Mouse (Mus musculus) intestine, embryonic 15.5 days (tissue): Measurements from ENCODE around the gene Iscu. TPM values are rescaled to one million over a fixed set of nuclear protein-coding genes. Genes with fewer than 3 reads are reported as not detected.
"Not testable (repeated sequence)": the region's sequence is repeated elsewhere in the genome, so short reads cannot be mapped to it uniquely, and the experiment has no call there.

Experiments
- ATAC-seq: fragments of 200-750 bp; cut with Nextera tagmentation; 2 replicates; pipeline ENCODE4 v1.8.0; 2017; ENCODE audit warnings: moderate TSS enrichment, moderate library complexity
- H3K27ac ChIP-seq: fragments of 300-500 bp; sonication (generic); 2 replicates; pipeline ENCODE4 v1.5.1; 2015; ENCODE audit warnings: mild to moderate bottlenecking, inconsistent platforms
- H3K27me3 ChIP-seq: fragments of 300-500 bp; sonication (generic); replicated peaks from 2 replicates; pipeline ENCODE4 v1.6.1; 2015; ENCODE audit warnings: inconsistent platforms
- H3K36me3 ChIP-seq: fragments of 300-500 bp; sonication (generic); 2 replicates; pipeline ENCODE4 v1.6.1; 2015; ENCODE audit warnings: inconsistent platforms
- H3K4me1 ChIP-seq: fragments of 300-500 bp; sonication (generic); replicated peaks from 2 replicates; pipeline ENCODE4 v1.6.1; 2015; ENCODE audit warnings: inconsistent platforms
- H3K4me2 ChIP-seq: fragments of 300-500 bp; sonication (generic); replicated peaks from 2 replicates; pipeline ENCODE4 v1.6.1; 2015; ENCODE audit warnings: mild to moderate bottlenecking, inconsistent platforms
- H3K4me3 ChIP-seq: fragments of 300-500 bp; sonication (generic); replicated peaks from 2 replicates; pipeline ENCODE4 v1.5.1; 2015; ENCODE audit warnings: inconsistent platforms
- H3K9ac ChIP-seq: fragments of 300-500 bp; sonication (generic); 2 replicates; pipeline ENCODE4 v1.6.1; 2015; ENCODE audit warnings: inconsistent platforms
- H3K9me3 ChIP-seq: fragments of 300-500 bp; sonication (generic); 2 replicates; pipeline ENCODE4 v1.6.1; 2016; ENCODE audit warnings: inconsistent platforms
- WGBS: fragments of 180-500 bp; shearing (Covaris S2); methylation state at CpG from one replicate; pipeline ENCODE4 v1.1.7; 2015; 5-methylcytosine and 5-hydroxymethylcytosine counted together
- polyA plus RNA-seq: library from polyadenylated mRNA; unstranded; fragments of >200 nt; fragmentation: Nextera tagmentation; extraction: Ambion mirVana; gene quantifications from 2 replicates; pipeline ENCODE4 v1.2.1, GENCODE M21; 2015

The Iscu gene
- polyA plus RNA-seq, 1 experiment from 2014 or later, result 115 TPM

GRCm38 (mm10) chr5:113796401-113797148 lies 24.0 kb downstream of the Iscu start:
- Histone ChIP-seq H3K27ac (peak overlapping the region; percentile 56), H3K4me1 (peaks cover 25% of the 10 kb centered on the region)
- 7% methylated on average over 13 of the region's 13 CpGs for WGBS

GRCm38 (mm10) chr5:113797149-113797882 lies 24.8 kb downstream of the Iscu start:
- peak overlapping the region; percentile 41; the same call in 1 of the 2 replicates for H3K4me3 ChIP-seq
- H3K4me2 ChIP-seq, result peak overlapping the region; percentile 55
- no peaks in the 10 kb centered on the region for H3K27me3 ChIP-seq
- H3K27ac ChIP-seq, result peak overlapping the region; percentile 56
- H3K4me1 ChIP-seq, result peaks cover 25% of the 10 kb centered on the region
- no peak for ATAC-seq
- no peak overlapping the region; the same call in 1 of the 2 replicates for H3K9ac ChIP-seq
- WGBS, result 14% methylated on average over 19 of the region's 19 CpGs
- H3K36me3 ChIP-seq, result no peaks in the 10 kb centered on the region
- no peaks in the 10 kb centered on the region for H3K9me3 ChIP-seq

More at GRCm38 (mm10) chr5:113796401-113797148, 24.0 kb downstream of the Iscu start:
- H3K27me3 ChIP-seq, result no peaks in the 10 kb centered on the region
- peak overlapping the region; percentile 55 for H3K4me2 ChIP-seq
- no peaks in the 10 kb centered on the region for H3K9me3 ChIP-seq
- peak; percentile 12; the same call in 1 of the 2 replicates for ATAC-seq
- H3K36me3 ChIP-seq, result no peaks in the 10 kb centered on the region
- peak overlapping the region; percentile 41; the same call in 1 of the 2 replicates for H3K4me3 ChIP-seq
- H3K9ac ChIP-seq, result no peak overlapping the region

DNA sequence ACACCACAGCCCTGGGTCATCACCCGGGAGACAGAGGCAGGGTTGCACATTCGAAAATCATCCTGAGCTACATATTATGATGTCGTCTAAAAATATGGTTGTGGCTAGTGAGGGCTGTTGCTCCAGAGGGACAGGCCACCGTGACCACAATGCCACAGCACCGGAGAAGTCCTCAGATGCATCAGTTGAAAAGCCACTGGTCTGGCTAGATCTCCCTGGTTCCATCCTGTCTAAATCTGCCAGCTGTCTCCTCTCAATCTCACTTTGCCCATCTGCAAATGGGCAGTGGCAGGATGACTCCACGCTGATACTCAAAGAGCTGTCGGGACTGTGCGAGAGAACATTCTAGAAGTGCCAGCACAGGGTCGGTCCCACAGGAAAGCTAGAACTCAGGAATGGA lies 26.0 kb downstream of the Iscu start:
- WGBS, result 62% methylated on average over 9 of the region's 9 CpGs
- ATAC-seq, result no peak
- Histone ChIP-seq H3K27ac (no peak overlapping the region), H3K9ac (peak overlapping the region; percentile 26; the same call in 1 of the 2 replicates), H3K4me1 (peaks cover 25% of the 10 kb centered on the region), H3K27me3 (no peaks in the 10 kb centered on the region), H3K36me3 (no peaks in the 10 kb centered on the region), H3K4me2 (peak overlapping the region; percentile 55), H3K4me3 (peak overlapping the region; percentile 41), H3K9me3 (no peaks in the 10 kb centered on the region)

- 34% methylated on average over 5 of the region's 5 CpGs for WGBS
- H3K27me3 ChIP-seq, result no peaks in the 10 kb centered on the region
- H3K27ac ChIP-seq, result peak overlapping the region; percentile 76
- H3K4me2 ChIP-seq, result peak overlapping the region; percentile 55
- peaks cover 29% of the 10 kb centered on the region for H3K4me1 ChIP-seq
- H3K36me3 ChIP-seq, result no peaks in the 10 kb centered on the region
- H3K4me3 ChIP-seq, result peak overlapping the region; percentile 41
- peak overlapping the region; percentile 56; the same call in 1 of the 2 replicates for H3K9ac ChIP-seq
- H3K9me3 ChIP-seq, result no peaks in the 10 kb centered on the region
- ATAC-seq, result no peak
These were observed 27.1 kb downstream of the Iscu start for GRCm38 (mm10) chr5:113799691-113800090.

DNA sequence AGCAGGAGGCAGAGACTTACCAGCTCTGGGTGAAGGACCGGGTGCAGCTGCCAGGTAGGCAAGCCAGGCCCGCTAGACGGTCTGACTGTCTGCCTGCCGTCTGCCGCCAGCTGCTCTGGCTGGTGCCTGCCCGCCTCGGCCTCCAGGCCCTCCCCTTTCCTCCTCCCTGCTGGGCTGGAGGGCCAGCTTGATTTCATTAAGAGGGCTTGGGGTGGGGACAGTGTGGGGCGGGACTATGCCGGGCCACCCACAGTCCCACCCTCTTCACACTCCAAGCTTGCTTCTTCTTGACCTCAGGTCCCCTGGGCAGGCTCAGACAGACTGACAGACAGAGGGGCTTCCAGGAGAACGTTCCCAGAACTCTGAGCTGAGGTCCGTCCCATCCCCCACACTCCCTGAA lies 27.7 kb downstream of the Iscu start, which contains the start of gene Tmem119:
TSS of gene Tmem119 (minus strand) at position 237 of the 400 bp plus-strand sequence.
- Histone ChIP-seq H3K27ac (peak within 1 kb of the TSS; percentile 76), H3K9me3 (no peaks in the 10 kb centered on the region), H3K4me3 (peak within 1 kb of the TSS; percentile 41), H3K36me3 (no peaks in the 10 kb centered on the region), H3K4me1 (peaks cover 29% of the 10 kb centered on the region), H3K4me2 (peak within 1 kb of the TSS; percentile 55), H3K27me3 (no peaks in the 10 kb centered on the region), H3K9ac (peak within 1 kb of the TSS; percentile 56)
- ATAC-seq, result peak; percentile 92
- under 1% methylated on average over 11 of the region's 11 CpGs for WGBS

- no peak for ATAC-seq
- H3K9ac ChIP-seq, result no peak overlapping the region
- H3K27ac ChIP-seq, result no peak overlapping the region
- H3K9me3 ChIP-seq, result no peaks in the 10 kb centered on the region
- no peak overlapping the region for H3K4me2 ChIP-seq
- WGBS, result 58% methylated on average over 7 of the region's 7 CpGs
- H3K36me3 ChIP-seq, result no peaks in the 10 kb centered on the region
- peaks cover 19% of the 10 kb centered on the region for H3K4me1 ChIP-seq
- H3K27me3 ChIP-seq, result no peaks in the 10 kb centered on the region
- H3K4me3 ChIP-seq, result no peak overlapping the region
These were observed 31.9 kb downstream of the Iscu start for GRCm38 (mm10) chr5:113804395-113804966.

DNA sequence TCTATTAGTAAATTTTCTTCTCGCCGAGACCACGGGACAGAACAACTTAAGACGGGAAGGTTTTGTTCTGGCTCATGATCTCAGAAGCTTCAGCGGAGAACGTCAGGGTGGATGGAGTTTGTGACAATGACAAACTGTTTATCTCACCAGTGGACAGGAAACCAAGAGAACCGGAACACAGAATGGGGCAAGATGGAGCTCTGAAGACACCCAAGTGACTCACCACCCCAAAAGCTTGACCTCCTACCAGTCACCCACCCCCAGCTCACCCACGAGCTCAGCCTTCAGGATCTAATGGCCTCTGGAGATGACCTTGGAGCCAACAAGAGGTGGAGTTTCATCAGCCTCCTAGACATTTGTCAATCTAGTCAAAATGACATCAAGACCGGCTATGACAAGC lies 32.8 kb downstream of the Iscu start:
- no peak overlapping the region for H3K27ac ChIP-seq
- no peak for ATAC-seq
- H3K9me3 ChIP-seq, result no peaks in the 10 kb centered on the region
- no peaks in the 10 kb centered on the region for H3K36me3 ChIP-seq
- no peak overlapping the region for H3K4me2 ChIP-seq
- H3K27me3 ChIP-seq, result no peaks in the 10 kb centered on the region
- no peak overlapping the region for H3K9ac ChIP-seq
- H3K4me3 ChIP-seq, result no peak overlapping the region
- WGBS, result 82% methylated on average over 9 of the region's 9 CpGs
- H3K4me1 ChIP-seq, result peaks cover 19% of the 10 kb centered on the region

DNA sequence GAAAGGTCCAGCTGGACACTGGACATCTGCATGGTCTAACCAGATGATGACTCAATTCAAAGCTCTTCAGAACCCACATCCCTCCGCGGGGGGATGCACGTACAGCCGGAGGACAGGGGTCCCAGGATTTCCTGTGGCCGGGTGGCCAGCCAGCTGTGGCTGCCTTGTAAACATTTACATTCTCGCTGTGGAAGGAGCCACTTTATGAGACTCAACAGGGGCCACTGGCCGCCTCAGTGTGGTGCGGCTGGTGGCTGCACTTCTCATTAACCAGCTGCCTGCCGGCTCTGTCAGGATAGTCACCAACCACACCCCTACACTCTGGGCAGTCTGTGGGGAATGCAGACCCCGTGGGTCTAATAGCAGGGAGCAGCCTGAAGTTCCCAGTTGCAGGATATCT lies 33.9 kb downstream of the Iscu start:
- H3K4me2 ChIP-seq, result no peak overlapping the region
- peak; percentile 66 for ATAC-seq

DNA sequence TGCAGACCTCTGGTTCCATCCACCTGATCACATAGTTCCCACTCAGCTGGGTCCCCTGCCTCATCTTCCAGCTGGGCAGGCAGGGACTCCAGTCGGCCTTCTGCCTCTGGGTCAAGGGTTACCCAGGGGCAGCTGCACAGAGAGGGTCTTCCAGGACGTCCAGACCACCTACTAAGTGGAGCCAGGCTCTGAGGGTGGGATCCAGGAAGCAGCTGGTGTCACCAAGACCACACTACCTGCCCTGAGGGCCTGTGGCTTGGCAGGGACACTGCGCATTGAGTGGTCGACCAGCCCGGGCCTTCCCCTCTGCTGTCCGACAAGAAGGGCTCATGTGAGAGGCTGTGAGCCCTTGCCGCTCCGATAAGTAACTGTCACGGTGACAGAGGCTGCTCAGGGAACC lies 35.2 kb downstream of the Iscu start:
- Histone ChIP-seq H3K27ac (peak overlapping the region; percentile 51), H3K36me3 (no peaks in the 10 kb centered on the region), H3K4me2 (no peak overlapping the region), H3K4me3 (no peak overlapping the region), H3K4me1 (peaks cover 13% of the 10 kb centered on the region), H3K9ac (peak overlapping the region; percentile 13; the same call in 1 of the 2 replicates), H3K9me3 (no peaks in the 10 kb centered on the region), H3K27me3 (no peaks in the 10 kb centered on the region)
- WGBS, result 56% methylated on average over 9 of the region's 9 CpGs
- no peak for ATAC-seq

More for the DNA sequence above, 33.9 kb downstream of the Iscu start:
- 13% methylated on average over 10 of the region's 10 CpGs for WGBS
- Histone ChIP-seq H3K9me3 (no peaks in the 10 kb centered on the region), H3K27ac (peak overlapping the region; percentile 27; the same call in 1 of the 2 replicates), H3K4me1 (peaks cover 13% of the 10 kb centered on the region), H3K9ac (no peak overlapping the region), H3K36me3 (no peaks in the 10 kb centered on the region), H3K27me3 (no peaks in the 10 kb centered on the region), H3K4me3 (no peak overlapping the region)

DNA sequence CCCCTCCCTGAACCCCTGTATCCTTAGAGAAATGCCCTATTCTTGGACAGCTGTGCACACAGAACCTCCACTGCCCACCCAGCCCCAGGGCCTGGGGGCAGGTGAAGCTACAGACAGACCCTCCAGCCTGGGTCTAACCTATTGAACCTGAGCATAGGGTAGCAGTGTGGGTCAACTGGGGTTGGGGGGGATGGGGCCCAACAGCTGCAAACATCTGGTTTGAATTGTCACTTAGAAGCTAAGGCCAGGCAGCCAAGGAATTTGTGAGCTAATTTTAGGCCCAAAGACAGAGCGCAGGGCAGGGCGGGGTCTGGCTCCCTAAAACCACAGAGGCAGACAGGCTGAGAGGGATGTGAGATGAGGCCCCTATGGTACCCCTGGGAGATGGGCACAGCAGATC lies 35.6 kb downstream of the Iscu start:
- Histone ChIP-seq H3K4me2 (no peak overlapping the region), H3K4me3 (no peak overlapping the region), H3K9ac (no peak overlapping the region), H3K36me3 (no peaks in the 10 kb centered on the region), H3K9me3 (no peaks in the 10 kb centered on the region), H3K27ac (peak overlapping the region; percentile 51), H3K27me3 (no peaks in the 10 kb centered on the region), H3K4me1 (peaks cover 13% of the 10 kb centered on the region)
- 56% methylated on average over 2 of the region's 2 CpGs for WGBS
- no peak for ATAC-seq

- 95% methylated on average over 4 of the region's 4 CpGs for WGBS
- Histone ChIP-seq H3K4me1 (peaks cover 8% of the 10 kb centered on the region), H3K27ac (no peak overlapping the region), H3K9ac (no peak overlapping the region), H3K4me2 (no peak overlapping the region), H3K36me3 (no peaks in the 10 kb centered on the region), H3K9me3 (no peaks in the 10 kb centered on the region), H3K4me3 (no peak overlapping the region), H3K27me3 (no peaks in the 10 kb centered on the region)
- no peak for ATAC-seq
These were observed 37.6 kb downstream of the Iscu start for GRCm38 (mm10) chr5:113810111-113810510.

DNA sequence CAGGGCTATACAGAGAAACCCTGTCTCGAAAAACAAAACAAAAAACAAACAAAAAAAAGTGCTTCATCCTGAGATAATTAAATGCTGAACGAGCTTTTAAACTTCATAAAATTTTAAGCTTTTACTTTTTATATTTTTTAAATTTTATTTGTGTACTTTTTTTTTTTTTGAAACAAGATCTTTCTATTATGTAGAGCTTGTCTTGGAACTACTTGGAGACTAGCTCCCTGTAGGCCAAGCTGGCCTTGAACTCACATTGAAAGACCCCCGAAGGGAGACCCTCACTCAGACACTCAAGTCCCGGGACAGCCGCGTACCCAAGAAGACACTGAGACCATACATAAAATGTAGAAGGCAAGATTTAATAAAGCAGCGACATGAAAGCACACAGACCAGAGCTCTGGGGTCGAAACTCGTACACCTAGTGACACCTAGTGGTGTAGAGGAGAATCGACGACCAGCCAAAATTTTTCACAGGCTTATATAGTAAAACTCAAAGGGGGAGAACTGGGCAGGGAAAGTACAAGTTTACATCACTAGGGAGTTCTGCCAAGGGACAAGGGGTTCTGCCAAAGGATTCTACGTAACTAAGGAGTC lies 39.4 kb downstream of the Iscu start:
- WGBS, result 18% methylated on average over 11 of the region's 12 CpGs
- not testable (repeated sequence) for H3K4me3 ChIP-seq, ATAC-seq

More for the DNA sequence above, 39.4 kb downstream of the Iscu start:
- H3K27ac ChIP-seq, H3K9me3 ChIP-seq, H3K36me3 ChIP-seq, H3K4me2 ChIP-seq, H3K27me3 ChIP-seq, H3K9ac ChIP-seq: not testable (repeated sequence)
- H3K4me1 ChIP-seq, result peaks cover 14% of the 10 kb centered on the region
